Mouse (Mus musculus) embryo, embryonic 11 days (tissue): ENCODE results near the gene Mdm2.

Experiments
- DNase-seq: peaks from one replicate; pipeline ENCODE4 v3.0.0-alpha.2; 2015

Gene Mdm2

DNA sequence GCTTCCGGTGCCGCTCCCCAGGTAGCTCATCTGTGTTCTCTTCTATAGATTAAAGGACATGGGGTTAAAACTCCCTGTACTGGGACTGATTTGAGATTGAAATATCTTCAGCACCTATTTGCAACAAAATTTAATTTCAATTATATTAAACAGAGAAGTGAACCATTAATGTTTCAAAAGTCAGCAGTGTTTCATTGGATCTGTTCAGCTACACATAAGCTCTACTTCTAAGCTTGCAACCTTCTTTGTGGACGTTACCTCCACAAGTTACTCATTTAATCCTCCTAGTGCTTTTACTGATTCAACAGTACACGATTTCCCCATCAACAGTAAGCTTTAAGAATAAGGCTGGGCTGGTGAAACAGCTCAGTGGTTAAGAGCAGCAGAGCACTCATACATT, 15.5 kb downstream of the Mdm2 start:
- DNase-seq, result no peak

- no peak for DNase-seq
Measured at GRCm38 (mm10) chr10:117694255-117694953, 16.2 kb downstream of the Mdm2 start.

- DNase-seq, result no peak
Measured at GRCm38 (mm10) chr10:117692953-117693352, 17.6 kb downstream of the Mdm2 start.

GRCm38 (mm10) chr10:117692173-117692572, 18.4 kb downstream of the Mdm2 start:
- DNase-seq, result no peak

GRCm38 (mm10) chr10:117691389-117691968, 19.1 kb downstream of the Mdm2 start:
- no peak for DNase-seq

DNA sequence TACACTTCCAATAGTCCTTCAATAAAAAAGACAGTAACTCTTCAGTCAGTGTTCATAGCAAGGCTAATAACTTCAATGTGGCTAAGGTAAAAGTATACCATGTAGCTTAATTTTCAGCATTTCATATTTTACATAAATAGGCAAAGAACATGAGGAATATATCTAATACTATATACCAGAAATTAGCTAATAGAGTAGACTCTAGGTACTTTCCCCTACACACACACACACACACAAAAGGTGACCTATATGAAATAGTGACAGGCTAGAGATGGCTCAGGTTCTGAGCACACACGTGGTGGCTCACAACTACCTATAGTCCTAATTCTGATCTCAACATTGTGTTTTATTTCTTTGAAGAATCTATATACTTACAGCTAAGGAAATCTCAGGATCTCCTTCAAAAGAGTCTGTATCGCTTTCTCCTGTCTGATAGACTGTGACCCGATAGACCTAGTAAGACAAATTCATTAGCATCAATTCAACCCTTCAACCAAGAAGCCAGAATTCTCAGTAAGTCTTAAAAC, 19.7 kb downstream of the Mdm2 start:
- no peak for DNase-seq

- DNase-seq, result no peak
Measured at GRCm38 (mm10) chr10:117690101-117690352, 20.5 kb downstream of the Mdm2 start.

GRCm38 (mm10) chr10:117689297-117690100, 21.1 kb downstream of the Mdm2 start:
- no peak for DNase-seq

DNA sequence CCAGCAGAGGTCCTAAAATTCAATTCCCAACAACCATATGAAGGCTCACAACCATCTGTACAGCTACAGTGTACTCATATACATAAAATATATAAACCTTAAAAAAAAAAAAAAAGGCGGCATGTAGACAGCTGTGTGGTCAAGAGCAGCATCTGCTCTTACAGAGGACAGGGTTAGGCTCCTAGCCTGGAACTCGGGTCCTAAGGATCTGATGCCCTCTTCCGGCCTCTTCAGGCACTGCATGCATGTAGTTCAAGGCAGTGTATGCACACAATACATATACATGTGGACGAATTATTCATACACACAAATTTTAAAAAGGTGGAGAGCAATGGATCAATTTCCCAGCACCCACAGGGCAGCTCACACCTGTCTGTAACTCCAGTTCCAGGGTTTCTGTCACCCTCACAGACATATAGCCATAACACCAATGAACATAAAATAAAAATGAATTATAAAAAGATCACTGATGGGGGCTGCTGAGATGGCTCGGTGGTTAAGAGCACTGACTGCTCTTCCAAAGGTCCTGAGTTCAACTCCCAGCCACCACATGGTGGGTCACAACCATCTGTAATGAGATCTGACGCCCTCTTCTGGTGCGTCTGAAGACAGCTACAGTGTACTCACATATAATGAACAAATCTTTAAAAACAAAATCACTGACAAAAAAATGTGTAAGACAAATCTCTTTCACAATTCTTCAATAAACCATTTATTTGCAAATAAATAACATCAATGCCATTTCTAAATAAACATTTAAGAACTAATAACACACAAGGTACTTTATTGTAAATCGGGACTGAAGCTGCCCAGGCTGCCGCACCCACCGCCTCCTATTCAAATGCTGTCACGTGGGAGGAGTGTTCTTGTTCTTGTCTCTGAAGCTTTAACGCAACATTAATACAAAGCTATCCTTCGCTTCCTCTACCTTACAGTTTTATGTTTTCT, 22.1 kb downstream of the Mdm2 start:
- DNase-seq, result peak; percentile 47

- DNase-seq, result no peak
Measured at GRCm38 (mm10) chr10:117687577-117687976, 23.0 kb downstream of the Mdm2 start.

- no peak for DNase-seq
Measured at GRCm38 (mm10) chr10:117687018-117687417, 23.5 kb downstream of the Mdm2 start.

DNA sequence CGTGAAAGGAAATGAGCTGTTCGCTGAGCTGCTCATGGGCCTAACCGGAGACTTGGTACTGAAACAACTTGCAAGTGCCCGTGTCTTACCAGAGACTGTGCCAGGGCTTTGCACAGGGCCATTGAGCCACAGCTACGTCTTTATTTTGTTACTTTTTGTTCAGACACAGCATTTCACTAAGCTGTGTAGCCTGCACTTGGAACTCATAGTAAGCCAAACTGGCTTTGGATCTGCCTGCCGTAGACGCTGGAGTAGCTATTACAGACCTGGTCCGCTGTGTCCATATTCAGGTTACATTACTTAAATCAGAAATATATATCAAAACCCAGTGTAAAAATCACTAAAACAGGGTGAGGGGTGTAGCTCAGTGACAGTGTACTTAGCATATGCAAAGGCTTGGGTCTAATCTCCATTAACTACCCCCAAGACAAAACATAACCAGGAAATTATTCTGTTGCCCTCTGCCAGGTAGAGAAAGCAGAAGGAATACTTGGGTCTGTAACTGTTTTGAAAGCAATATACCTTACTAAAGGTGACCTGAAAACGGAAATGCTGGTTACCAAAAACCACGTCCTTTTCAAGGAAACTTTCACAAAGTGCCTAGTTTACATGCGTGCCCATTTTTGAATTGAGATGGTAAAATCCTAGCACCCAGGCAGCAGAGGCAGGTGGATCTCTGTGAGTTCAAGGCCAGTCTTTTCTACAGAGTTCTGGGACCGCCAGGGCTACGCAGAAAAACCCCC, 24.5 kb downstream of the Mdm2 start:
- no peak for DNase-seq

- no peak for DNase-seq
Measured at GRCm38 (mm10) chr10:117685171-117685848, 25.2 kb downstream of the Mdm2 start.

GRCm38 (mm10) chr10:117684298-117685170, 26.0 kb downstream of the Mdm2 start:
- DNase-seq, result no peak

DNA sequence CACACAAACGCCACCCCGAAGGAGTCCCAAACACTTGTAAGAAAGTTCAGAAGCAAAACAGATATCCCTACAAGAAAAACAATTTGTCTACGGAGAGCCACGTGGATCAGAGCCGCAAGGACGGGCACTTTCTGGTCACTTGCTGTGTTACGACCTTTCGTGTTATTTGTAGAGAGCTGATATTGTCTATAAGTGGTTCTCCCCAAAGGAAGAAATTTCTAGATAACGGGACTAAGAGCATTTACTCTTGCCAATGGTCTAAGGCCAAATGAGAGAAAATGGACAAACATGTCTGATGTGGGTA, 26.9 kb downstream of the Mdm2 start:
- DNase-seq, result no peak

DNA sequence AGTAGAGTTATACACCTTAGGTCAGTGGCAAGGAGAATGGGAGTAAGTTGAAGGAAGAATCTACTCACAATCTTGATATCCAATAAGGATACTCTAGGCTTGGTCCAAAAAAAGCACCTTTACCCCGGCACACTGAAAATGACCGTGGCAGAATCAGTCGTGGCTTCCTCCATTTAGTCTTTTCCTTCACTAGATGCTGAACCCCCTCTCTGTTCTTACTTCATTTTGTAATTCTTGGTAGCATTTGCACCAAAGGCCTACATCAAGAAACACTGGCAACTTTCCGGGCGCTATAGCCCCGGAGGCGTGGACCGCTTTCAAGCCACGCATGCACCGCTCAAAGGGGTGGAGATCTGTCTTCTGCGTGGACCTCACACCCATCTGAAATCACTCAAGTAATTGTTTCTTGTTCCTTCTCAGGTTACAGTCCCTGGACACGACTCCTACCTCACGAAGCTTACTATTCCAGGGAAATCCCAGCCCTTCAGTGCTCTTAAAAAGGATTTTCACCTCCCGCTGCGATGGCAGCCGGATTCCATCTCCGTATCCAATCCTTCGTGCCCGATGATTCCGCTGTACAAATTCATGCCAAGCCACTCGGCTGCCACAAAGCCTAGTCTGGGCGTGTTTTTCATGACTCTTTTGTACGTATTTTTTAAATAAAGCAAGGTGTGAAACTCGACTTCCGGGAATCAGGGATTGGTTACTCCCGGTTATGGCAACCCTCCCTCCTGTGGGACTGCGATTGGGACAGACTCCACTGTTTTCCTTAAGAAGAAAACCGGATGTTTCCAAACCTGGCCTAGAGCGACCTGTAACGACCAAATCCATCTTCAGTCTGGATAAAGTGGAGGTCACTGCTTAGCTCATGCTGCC, 27.5 kb downstream of the Mdm2 start:
- DNase-seq, result no peak

GRCm38 (mm10) chr10:117681999-117682857, 28.3 kb downstream of the Mdm2 start:
- peak; percentile 69 for DNase-seq

DNA sequence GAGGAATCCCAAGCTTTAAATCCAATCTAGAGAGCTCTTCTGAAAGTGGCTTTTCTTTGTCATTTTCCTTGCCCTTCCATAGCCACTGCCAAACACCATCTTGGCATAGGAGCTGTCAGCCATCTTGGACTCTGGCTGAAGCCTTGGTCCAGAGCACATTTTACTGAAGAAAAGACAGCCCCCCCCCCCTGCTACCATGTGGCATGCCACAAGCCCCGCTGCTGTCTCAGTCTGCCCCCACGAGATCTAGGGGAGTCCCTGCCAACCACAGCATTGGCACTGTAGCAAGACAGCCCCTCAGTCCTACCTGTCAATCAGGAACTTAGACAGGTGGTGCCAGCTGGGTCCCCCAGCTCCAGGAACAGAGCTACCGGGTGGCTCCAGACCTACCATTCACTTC, 29.0 kb downstream of the Mdm2 start:
- DNase-seq, result no peak
